Mouse (Mus musculus): Measurements from ENCODE around the gene Teddm2.

DNA sequence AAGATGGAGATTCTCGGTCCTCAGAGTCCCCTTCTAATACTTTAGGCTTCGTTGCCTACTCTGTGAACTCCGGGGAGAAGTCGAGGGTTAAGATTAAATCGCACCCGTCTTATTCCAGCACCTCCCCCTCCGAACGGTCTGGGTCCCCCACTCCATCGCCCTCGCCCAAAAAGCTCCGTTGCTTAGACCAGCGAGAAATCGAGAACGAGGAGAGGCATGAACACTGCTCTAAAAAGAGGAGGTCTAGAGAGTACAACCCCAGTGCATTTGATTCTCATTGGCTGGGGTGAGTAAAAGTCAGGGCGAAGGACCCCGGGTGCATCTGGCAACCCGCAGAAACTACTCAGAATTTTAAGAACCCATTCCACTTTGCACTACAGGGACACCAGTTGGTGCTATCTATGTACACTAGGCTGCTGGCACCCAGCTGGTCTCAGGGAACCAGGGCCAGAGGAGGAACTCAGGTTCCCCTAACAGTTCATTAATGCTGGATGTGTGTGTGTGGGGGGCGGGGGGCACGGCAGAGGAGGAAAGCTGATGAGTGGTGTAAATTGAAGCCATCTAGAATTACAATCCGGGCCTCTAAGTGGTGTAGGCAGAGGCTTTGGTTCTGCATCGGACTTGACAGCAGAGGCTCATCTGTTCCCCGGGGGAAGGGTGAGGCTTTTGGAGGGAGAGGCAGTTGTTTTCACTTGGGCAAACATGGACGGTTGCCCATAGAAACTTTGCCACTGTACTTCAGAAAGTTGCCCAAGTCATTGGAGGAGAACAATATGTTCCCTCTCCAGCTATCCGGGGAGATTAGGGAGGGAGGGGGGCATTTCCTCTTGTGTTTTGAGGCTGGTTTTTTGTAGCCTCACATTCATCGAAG is 1.1 kb upstream of the Teddm2 start:
- TF ChIP-seq CTCF (IDR thresholded peaks at IDR 0.05; ENCODE audit: low read depth) (no peak), EP300 (IDR thresholded peaks at IDR 0.05; ENCODE audit: low read depth) (no peak)

Data from heart, postnatal 0 days (tissue).